7 mouse cellular contexts compared by ENCODE assay signal in genomic region chrX:12133836-12134431, GRCm38 (mm10). TPM values are rescaled to one million over a fixed set of nuclear protein-coding genes. Genes with fewer than 3 reads are reported as not detected.
A peak's percentile ranks its signal among the peaks of the same experiment; 100 is the strongest.
DNase-seq lines count a peak whose midpoint lies in the region; ATAC-seq and TF ChIP-seq lines count a peak whose summit lies in the region.

No protein-coding gene starts in this region.

- under 1% methylated on average over 21 of the region's 21 CpGs for WGBS in thymus, adult 2 months
- WGBS in heart, embryonic 16.5 days: 8% methylated on average over 21 of the region's 21 CpGs
- WGBS in midbrain, embryonic 10.5 days: 3% methylated on average over 17 of the region's 21 CpGs

- TF ChIP-seq CTCF in thymus, adult 2 months (IDR thresholded peaks at IDR 0.05; ENCODE audit: borderline replicate concordance, control insufficient read depth, extremely low read depth, insufficient read depth, low read length, poor library complexity): no peak

- TF ChIP-seq POLR2A in thymus, adult 2 months (IDR thresholded peaks at IDR 0.05; ENCODE audit: control insufficient read depth, extremely low read depth, insufficient read depth, low read length, poor library complexity): no peak

- H3K4me1 ChIP-seq in thymus, adult 2 months (replicated peaks; ENCODE audit: control insufficient read depth, insufficient read depth, low read length): peaks cover 27% of the 10 kb centered on the region
- peaks cover 27% of the 10 kb centered on the region for H3K4me1 ChIP-seq in heart, embryonic 16.5 days (ENCODE audit: control insufficient read depth, insufficient read depth, low read length)
- H3K4me1 ChIP-seq in midbrain, embryonic 10.5 days: peaks cover 77% of the 10 kb centered on the region

- H3K4me3 ChIP-seq in thymus, adult 2 months (ENCODE audit: control insufficient read depth, insufficient read depth, low read length): peak overlapping the region; percentile 62
- H3K4me3 ChIP-seq in heart, embryonic 16.5 days (ENCODE audit: low read length): peak overlapping the region; percentile 54
- peak overlapping the region; percentile 53 for H3K4me3 ChIP-seq in midbrain, embryonic 10.5 days

- H3K27ac ChIP-seq in thymus, adult 2 months (ENCODE audit: control insufficient read depth, insufficient read depth, low read length): peak overlapping the region; percentile 89
- H3K27ac ChIP-seq in heart, embryonic 16.5 days (ENCODE audit: low read length): peak overlapping the region; percentile 79
- peak overlapping the region; percentile 88 for H3K27ac ChIP-seq in midbrain, embryonic 10.5 days (replicated peaks)

- H3K36me3 ChIP-seq in thymus, adult 2 months (ENCODE audit: control insufficient read depth, insufficient read depth, low read length): no peaks in the 10 kb centered on the region
- H3K36me3 ChIP-seq in heart, embryonic 16.5 days (ENCODE audit: control insufficient read depth, insufficient read depth): no peaks in the 10 kb centered on the region
- no peaks in the 10 kb centered on the region for H3K36me3 ChIP-seq in midbrain, embryonic 10.5 days

- peak; percentile 39 for DNase-seq in thymus, adult 2 months
- no peak for DNase-seq in thymus, adult 18-20 months
- DNase-seq in midbrain, embryonic 10.5 days (ENCODE audit: low spot score): peak; percentile 34
- DNase-seq in ovary, postnatal 10 days (ENCODE audit: low spot score): no peak
- DNase-seq in frontal cortex, postnatal 14 days (ENCODE audit: low spot score in 2 of 2): no peak

- no peaks in the 10 kb centered on the region for H3K9me3 ChIP-seq in heart, embryonic 16.5 days (replicated peaks; ENCODE audit: control insufficient read depth, low read length)
- H3K9me3 ChIP-seq in midbrain, embryonic 10.5 days (replicated peaks): no peaks in the 10 kb centered on the region

- peak overlapping the region; percentile 51 for H3K9ac ChIP-seq in heart, embryonic 16.5 days (ENCODE audit: low read length)

- no peaks in the 10 kb centered on the region for H3K27me3 ChIP-seq in thymus, adult 2 months (ENCODE audit: control insufficient read depth, insufficient read depth, low read length)
- H3K27me3 ChIP-seq in heart, embryonic 16.5 days (ENCODE audit: control insufficient read depth, insufficient read depth, low read length): peaks cover 57% of the 10 kb centered on the region
- H3K27me3 ChIP-seq in midbrain, embryonic 10.5 days (ENCODE audit: low read depth, poor library complexity, severe bottlenecking): peaks cover 100% of the 10 kb centered on the region

- peak overlapping the region; percentile 86 for H3K4me2 ChIP-seq in heart, embryonic 16.5 days (ENCODE audit: low read depth, low read length)

- ATAC-seq in heart, embryonic 16.5 days (replicated peaks; ENCODE audit: extremely low read depth, insufficient read depth, low FRiP score): no peak
- no peak for ATAC-seq in granulocyte monocyte progenitor cell, adult 5-6 weeks (replicated peaks; ENCODE audit: poor library complexity, severe bottlenecking)

RNA-seq across cellular contexts. Expression of gene Bcor, which starts 26.2 kb away (rescaled TPM):
- 30.6 and 37.7 TPM in 2 replicates for polyA plus RNA-seq in thymus, adult 2 months (2012; rRNA removed)
- polyA plus RNA-seq in heart, embryonic 16.5 days (2015; fragmentation: Nextera tagmentation; extraction: Ambion mirVana): 11.5 and 13.5 TPM in 2 replicates
- polyA plus RNA-seq in midbrain, embryonic 10.5 days (2016; fragmentation: Nextera tagmentation; extraction: Ambion mirVana): 17.9 and 22.4 TPM in 2 replicates
- total RNA-seq in granulocyte monocyte progenitor cell, adult 5-6 weeks (2014; fragmentation: Nextera tagmentation): 36.0 and 55.0 TPM in 2 replicates
- total RNA-seq in granulocyte monocyte progenitor cell, adult 5-6 weeks (2017): 30.6 and 32.7 TPM in 2 replicates

Comparison
In these comparisons a context has a peak if more than half of its experiments do, and no peak if none do; other contexts are left out.
1. DNase-seq: peak in thymus, adult 2 months (single experiment) and midbrain, embryonic 10.5 days (single experiment); none in thymus, adult 18-20 months (0 of 2), ovary, postnatal 10 days (single experiment) and frontal cortex, postnatal 14 days (0 of 2).
2. Peak in every context shown above with its lines, with median percentiles within 50 percentile points of each other: H3K27ac ChIP-seq and H3K4me3 ChIP-seq.